Mouse (Mus musculus): ENCODE measurements at regions not wholly inside any gene's neighbourhood (a gene's known extent, or its start where the extent isn't known, plus 50 kb on each side); places are given as distances from the start of the nearest gene placed in this dataset.
"Not testable (repeated sequence)": the region's sequence is repeated elsewhere in the genome, so short reads cannot be mapped to it uniquely, and the experiment has no call there.

DNA sequence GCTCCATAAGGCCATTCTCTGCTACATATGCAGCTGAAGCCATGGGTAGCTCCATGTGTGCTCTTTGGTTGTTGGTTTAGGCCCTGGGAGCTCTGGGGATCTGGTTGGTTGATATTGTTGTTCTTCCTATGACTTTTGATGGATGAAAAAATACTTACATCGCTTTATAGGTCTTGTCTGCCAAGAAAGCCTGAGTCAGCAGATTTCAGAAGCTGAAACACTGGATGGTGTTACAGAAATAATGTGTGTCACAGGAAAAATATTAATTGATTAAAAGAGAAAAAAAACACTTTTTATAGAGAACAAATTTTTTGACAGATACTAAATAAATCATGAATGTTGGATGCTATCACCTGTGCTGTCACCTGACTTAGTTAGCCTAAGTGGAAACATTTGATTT, 52.4 kb upstream of the Plxna2 start:
- no peak for DNase-seq

GRCm38 (mm10) chr1:194563946-194564345, 54.1 kb upstream of the Plxna2 start:
- no peak for DNase-seq

GRCm38 (mm10) chr1:194561098-194561497, 56.9 kb upstream of the Plxna2 start:
- DNase-seq: no peak

- no peak for DNase-seq
Observed at GRCm38 (mm10) chr1:194548661-194549060, 69.4 kb upstream of the Plxna2 start.

DNA sequence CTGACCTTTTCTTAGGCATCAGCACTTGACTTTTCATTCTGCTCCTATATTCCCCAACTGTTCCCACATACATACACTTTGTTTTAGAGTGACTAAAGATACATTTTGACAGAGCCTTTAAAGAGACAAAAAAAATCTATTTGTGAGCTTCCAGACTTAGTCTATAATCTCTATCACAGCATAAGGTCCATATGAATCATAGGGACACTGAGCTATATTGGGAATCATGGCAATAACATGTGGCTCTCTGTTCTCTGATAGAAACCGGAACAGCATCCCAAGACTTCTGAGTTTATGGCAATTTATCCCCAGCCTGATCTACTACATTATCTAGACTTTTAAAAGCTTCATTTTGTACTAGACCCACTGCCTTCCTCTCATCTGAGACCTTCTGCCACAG, 69.8 kb upstream of the Plxna2 start:
- DNase-seq: no peak

DNA sequence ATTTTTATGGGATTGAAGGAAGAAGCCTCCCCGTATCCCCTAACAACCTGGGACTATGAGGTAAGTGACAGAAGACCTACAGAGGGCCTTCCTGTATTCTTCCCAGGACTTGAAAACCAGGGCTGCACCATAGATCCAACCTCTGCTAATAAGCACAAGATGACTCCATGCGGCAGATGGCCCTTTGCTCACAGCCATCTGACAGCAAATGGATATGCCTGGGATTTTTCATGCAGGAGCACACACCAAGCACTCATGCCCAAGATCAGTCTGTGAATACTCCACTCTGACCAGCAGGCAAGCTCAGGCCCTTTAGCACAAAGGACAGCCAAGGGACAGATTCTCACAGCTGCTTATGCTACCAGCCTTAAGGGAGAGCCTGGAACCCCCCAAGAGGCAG, 77.1 kb upstream of the Plxna2 start:
- DNase-seq: no peak

DNA sequence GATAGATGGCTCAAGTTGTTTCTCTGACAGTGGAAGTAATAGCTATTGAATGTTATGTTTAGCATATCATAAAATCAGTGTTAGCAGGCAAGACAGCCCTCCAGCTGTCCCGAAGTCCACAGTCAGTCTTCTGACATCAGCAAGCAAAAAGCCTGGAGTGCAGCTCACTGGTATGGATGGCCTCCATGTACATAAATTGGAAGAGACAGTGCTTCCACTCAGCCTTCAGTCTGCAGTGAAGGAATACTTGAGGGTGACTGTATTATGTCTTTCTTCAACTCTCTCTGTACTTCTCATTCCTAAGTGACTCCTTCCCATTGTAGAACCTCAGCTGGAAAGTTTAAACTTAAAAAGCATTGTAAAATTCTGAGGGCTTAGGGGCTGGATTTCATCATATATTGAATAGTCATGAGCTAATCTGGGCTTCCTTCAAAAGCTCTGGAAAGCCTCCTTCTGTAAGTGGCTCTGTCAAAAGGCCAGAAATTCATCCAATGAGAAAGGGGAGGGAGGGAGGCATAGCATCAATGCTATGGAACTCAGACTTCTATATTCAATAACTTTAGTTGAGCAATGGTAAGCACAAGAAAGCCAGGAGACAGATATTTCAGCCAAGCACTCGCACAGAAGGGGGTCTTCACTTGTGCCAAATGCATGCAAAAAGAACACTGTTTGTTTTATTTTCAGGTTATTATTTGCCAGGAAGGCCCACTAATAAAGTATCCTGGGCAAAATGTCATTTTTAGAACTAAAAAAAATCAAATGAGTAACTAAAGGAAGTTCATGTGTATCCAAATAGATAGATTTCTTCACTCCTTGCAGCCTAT, 90.5 kb upstream of the Plxna2 start:
- no peak for DNase-seq

GRCm38 (mm10) chr1:194524976-194525375, 93.0 kb upstream of the Plxna2 start:
- DNase-seq: no peak

DNA sequence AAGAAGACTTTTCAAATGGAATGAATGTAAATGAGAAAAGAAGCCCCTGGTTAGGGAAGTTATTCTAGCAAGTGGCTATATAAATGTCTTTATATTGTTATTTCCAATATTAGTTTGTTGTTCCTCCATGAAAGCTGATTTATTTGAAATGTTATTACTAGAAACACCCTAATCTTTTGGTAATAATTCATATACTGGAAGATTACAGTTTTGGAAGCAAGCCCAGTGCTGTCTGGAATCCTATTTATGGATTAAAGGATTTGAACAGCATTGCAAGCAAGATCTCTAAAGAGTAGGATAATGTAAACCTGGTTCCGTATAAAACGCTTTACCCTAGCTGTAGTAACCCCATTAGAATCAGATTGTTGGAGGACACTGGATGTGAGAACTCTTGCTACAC, 96.8 kb upstream of the Plxna2 start:
- DNase-seq: no peak

DNA sequence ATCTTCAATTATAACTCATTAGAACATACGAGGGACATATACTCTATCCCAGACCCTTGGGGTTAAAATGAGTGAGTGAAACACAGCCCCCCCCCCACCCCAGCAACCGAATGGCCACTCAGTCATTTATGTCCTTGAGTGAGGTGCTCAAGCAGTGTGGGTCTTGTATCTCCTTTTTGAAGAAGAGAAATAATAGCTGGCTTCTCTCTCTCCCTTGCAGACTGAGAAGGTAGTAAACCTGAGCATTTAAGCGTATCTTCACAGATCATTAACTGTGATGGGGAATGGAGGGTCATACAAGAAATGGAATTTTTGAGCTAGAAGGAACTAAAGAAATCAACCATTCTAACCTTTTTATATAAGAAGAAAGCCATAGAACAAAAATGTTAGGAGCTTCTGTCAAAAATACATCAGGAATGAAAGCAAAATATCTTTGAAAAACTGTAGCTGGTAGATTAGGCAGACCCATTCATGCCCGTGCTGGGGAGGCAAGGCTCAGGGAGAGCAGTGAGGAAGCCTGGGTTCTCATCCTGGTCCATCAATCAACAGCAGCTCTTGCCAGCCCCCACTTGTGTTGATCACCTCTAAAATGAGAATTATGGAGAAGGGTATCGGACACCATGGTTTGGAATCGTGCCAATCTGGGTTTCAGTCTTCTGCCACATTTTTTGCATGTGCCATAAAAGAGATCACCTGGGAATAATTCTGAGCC, 98.4 kb upstream of the Plxna2 start:
- no peak for DNase-seq

DNA sequence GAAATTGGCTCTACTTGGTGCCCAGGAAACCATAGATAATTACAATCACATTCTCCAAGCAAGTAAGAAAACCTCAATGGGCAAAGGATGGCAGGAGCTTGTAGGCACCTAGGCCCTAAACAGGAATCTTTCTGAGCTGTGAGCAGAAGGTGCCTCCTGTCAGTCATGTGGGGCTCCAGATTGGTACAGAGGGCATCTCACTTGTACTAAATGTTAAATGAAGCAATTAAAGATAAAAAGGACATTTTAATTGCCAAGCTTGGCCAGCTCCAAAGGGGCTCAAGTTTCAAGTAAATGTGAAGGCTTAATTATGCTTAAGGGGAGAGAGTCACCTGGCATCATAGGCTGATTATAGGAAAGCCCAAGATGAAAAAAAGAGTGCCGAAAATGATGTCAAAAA, 101.9 kb upstream of the Plxna2 start:
- no peak for DNase-seq

DNA sequence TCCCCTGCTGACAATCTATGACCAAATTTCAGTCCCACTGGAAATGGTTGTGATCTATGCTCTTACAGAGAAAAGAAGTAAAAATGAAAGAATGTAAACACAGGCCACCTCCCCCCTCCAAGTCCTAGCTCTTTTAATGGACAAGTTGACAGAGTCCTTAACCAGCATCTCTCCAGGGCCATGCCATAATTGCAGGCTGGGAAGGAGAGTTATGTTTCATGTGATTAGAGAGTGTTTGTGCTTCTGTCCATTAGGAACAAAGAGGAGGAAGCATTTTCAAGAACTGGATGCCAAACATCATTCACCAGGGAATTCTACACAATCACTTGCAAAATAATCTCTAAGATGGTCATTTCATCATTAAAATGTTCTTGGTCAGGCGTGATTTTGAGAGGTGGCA, 109.7 kb upstream of the Plxna2 start:
- DNase-seq: no peak

- DNase-seq: no peak
Observed at GRCm38 (mm10) chr1:194505826-194506225, 112.2 kb upstream of the Plxna2 start.

DNA sequence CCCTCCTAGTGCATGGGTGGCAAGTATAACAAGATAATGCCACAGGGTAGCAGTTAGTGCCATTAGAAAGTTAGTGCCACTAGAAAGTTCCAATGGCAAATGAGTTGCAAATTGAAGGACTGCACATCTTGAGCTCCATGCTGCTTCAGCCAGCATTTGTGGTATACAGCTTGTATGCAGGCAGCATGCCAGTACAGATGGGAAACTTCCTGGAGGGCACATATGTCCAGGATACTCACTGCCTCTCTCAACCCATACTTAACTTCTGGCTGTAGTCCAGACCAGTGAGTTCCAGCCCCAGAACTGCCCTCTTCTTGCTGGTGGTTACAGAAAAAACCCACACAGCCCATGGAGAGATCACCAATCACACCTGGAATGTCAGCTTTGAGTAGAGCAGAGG, 113.8 kb upstream of the Plxna2 start:
- DNase-seq: no peak

DNA sequence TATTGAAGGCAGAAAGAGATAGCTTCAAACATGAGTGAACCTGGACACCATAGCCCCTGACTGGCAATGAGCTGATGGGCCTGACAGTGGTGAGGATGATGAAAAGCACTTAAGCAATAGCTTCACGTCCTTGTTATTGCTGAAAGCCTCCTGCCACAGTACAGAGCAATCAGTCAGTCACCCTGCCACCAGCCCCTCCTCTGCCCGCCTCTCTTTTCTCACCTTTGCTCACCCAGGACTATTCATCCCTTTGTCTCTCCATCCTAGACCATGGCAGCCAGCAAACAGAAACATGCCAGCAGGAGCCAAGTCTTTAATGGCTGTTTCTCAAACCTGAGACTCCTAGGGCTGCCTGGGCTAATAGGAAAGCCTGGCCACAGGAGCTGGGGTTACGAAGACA, 114.5 kb upstream of the Plxna2 start:
- no peak for DNase-seq

DNA sequence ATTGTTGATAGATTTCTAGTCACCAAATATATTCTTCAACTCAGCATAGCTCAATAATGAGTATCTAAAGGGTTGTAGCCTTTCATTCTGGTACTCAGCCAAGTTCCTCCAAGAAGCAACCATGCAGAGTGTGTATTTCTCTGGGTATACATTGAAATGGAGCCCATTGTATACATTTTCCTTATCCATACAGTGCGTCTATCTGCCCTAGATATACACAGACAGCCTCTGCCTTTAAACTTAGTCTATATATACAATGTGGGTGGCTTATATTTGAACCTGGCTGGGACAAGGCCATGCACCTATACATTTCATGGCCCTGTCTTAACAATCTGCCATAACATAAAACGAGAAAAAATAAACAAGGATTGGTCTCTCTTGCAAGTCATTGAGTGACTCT, 121.6 kb upstream of the Plxna2 start:
- DNase-seq: no peak

GRCm38 (mm10) chr1:194491111-194491510, 126.9 kb upstream of the Plxna2 start:
- no peak for DNase-seq

DNA sequence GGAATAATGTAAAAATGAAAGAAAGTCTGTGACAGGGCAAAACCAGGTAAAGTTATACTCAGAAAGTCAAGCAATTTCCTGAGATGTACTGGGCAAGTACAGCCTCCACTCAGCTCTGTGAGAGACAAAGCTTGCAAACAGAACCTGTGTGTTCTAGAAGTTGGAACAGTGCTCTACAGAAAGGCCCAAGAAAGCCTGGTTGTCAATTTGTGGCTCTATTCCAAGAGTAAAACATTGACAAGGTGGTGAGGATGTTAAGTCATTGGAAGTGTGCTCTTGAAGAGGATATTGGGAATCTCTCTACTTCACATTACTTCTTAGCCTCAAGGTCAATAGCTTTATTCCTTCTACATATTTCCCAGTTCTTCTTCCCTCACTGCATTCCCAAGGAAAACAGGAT, 129.9 kb upstream of the Plxna2 start:
- no peak for DNase-seq

GRCm38 (mm10) chr1:194482717-194483059, 135.3 kb upstream of the Plxna2 start:
- no peak for DNase-seq

GRCm38 (mm10) chr1:194482001-194482716, 135.9 kb upstream of the Plxna2 start:
- DNase-seq: no peak

GRCm38 (mm10) chr1:194471281-194471680, 146.7 kb upstream of the Plxna2 start:
- not testable (repeated sequence) for DNase-seq

DNA sequence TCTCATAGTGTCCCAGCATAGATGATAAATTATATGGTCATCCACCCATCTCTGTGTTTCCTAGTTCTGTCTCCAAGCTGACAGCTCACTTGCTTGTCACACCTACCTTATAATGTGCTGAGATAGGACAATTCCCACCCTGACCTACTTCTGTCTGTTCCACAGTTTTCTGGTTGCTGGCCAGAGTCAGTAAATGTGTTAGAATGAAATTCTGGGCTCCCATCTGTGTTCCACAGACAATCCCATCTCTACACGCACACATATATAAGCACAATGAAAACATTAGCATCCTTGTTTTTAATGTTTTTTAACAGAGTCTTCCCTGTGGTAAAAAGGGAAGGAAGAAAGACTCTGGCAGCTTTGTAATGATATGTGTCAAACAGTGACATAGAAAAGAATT, 165.5 kb upstream of the Plxna2 start:
- DNase-seq: no peak

GRCm38 (mm10) chr1:194443681-194444080, 174.3 kb upstream of the Plxna2 start:
- no peak for DNase-seq

Measured in gastrocnemius, postnatal 25 days (tissue).